Mouse (Mus musculus): ENCODE measurements at regions not wholly inside any gene's neighbourhood (a gene's known extent, or its start where the extent isn't known, plus 50 kb on each side); places are given as distances from the start of the nearest gene placed in this dataset.

DNA sequence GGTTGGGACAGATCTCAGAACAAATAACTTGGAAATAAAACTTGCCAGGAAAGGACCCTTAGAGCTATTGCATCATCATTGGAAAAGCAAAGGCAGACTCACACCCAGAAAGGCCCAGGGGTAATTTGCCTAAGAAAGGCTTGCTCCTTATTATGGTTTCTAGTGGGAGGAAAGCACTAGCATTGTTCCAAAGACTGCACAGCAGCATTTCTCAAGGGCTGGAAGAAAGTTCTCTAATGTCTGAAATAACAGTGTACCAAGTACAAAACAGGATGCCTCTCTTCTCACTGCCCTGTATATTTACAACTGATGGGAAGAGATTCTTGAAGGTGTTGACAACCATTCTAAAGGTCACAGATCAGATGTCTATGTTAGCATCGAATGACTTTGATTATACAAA lies 713.4 kb upstream of the Nrsn1 start:
- H3K4me1 ChIP-seq (replicated peaks) = no peaks in the 10 kb centered on the region
- WGBS = 86% methylated on average over 1 of the region's 1 CpGs
- ATAC-seq (ENCODE audit: insufficient number of reproducible peaks, insufficient read depth, low FRiP score, low TSS enrichment, low read depth) = no peak
- H3K4me2 ChIP-seq = no peak overlapping the region
- H3K36me3 ChIP-seq = no peaks in the 10 kb centered on the region
- H3K4me3 ChIP-seq (replicated peaks) = no peak overlapping the region
- no peak overlapping the region for H3K9ac ChIP-seq (replicated peaks)
- H3K27ac ChIP-seq = no peak overlapping the region
- no peaks in the 10 kb centered on the region for H3K27me3 ChIP-seq
- H3K9me3 ChIP-seq = no peaks in the 10 kb centered on the region

DNA sequence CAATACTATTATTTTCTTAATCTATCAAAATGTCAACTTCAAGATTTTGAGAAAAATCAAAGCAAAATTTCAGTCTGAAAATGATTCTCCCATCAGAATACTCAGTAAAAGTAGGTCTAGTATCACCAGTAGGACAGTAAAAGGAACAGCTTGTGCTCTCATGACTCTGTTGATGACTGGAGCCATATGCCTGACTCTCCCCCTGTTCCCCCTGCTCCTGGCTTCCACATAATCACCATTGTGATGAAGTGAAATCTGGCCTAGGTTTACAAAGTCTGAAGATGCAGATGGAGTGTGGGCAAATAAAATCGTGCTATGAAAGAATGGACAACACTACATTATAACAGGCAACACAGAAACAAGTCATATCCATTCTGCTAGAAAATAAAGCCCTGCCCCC lies 708.3 kb upstream of the Nrsn1 start:
- WGBS = 84% methylated on average over 1 of the region's 1 CpGs
- H3K27ac ChIP-seq = no peak overlapping the region
- no peaks in the 10 kb centered on the region for H3K27me3 ChIP-seq
- no peak overlapping the region for H3K4me3 ChIP-seq (replicated peaks)
- ATAC-seq (ENCODE audit: insufficient number of reproducible peaks, insufficient read depth, low FRiP score, low TSS enrichment, low read depth) = no peak
- H3K4me2 ChIP-seq = no peak overlapping the region
- H3K36me3 ChIP-seq = no peaks in the 10 kb centered on the region
- no peak overlapping the region for H3K9ac ChIP-seq (replicated peaks)
- no peaks in the 10 kb centered on the region for H3K9me3 ChIP-seq
- H3K4me1 ChIP-seq (replicated peaks) = no peaks in the 10 kb centered on the region

GRCm38 (mm10) chr13:25958592-25958991 lies 688.3 kb upstream of the Nrsn1 start:
- no peak for ATAC-seq (ENCODE audit: insufficient number of reproducible peaks, insufficient read depth, low FRiP score, low TSS enrichment, low read depth)
- Histone ChIP-seq H3K4me2 (no peak overlapping the region), H3K27ac (no peak overlapping the region), H3K4me3 (replicated peaks) (no peak overlapping the region), H3K9me3 (no peaks in the 10 kb centered on the region), H3K27me3 (no peaks in the 10 kb centered on the region), H3K9ac (replicated peaks) (no peak overlapping the region), H3K36me3 (no peaks in the 10 kb centered on the region), H3K4me1 (replicated peaks) (no peaks in the 10 kb centered on the region)

DNA sequence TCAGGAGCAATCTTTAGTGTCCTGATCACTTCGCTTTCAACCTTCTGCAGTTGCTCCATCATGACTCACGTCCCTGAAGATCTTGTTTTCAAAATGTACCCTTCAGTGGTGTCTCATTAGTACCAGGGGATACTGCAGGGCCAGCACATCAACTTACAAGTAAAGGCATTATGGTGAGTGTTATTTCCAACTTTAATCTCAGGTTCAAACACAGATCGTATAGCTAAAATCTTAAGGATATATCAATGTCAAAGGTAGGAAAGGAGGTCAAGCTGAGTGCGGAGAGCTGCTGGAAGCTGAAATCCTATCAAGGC lies 687.8 kb upstream of the Nrsn1 start:
- no peak for ATAC-seq (ENCODE audit: insufficient number of reproducible peaks, insufficient read depth, low FRiP score, low TSS enrichment, low read depth)
- Histone ChIP-seq H3K9ac (replicated peaks) (no peak overlapping the region), H3K27me3 (no peaks in the 10 kb centered on the region), H3K27ac (no peak overlapping the region), H3K9me3 (no peaks in the 10 kb centered on the region), H3K4me2 (no peak overlapping the region), H3K4me1 (replicated peaks) (no peaks in the 10 kb centered on the region), H3K36me3 (no peaks in the 10 kb centered on the region), H3K4me3 (replicated peaks) (no peak overlapping the region)
- 83% methylated on average over 4 of the region's 4 CpGs for WGBS

- 71% methylated on average over 4 of the region's 4 CpGs for WGBS
- Histone ChIP-seq H3K9ac (replicated peaks) (no peak overlapping the region), H3K4me1 (replicated peaks) (no peaks in the 10 kb centered on the region), H3K4me2 (no peak overlapping the region), H3K27ac (no peak overlapping the region), H3K27me3 (no peaks in the 10 kb centered on the region), H3K4me3 (replicated peaks) (no peak overlapping the region), H3K36me3 (no peaks in the 10 kb centered on the region), H3K9me3 (no peaks in the 10 kb centered on the region)
- ATAC-seq (ENCODE audit: insufficient number of reproducible peaks, insufficient read depth, low FRiP score, low TSS enrichment, low read depth) = no peak
Measured at GRCm38 (mm10) chr13:25957451-25958152, 687.3 kb upstream of the Nrsn1 start.

GRCm38 (mm10) chr13:25937631-25938030 lies 667.3 kb upstream of the Nrsn1 start:
- Histone ChIP-seq H3K9ac (replicated peaks) (no peak overlapping the region), H3K27ac (no peak overlapping the region), H3K9me3 (no peaks in the 10 kb centered on the region), H3K4me1 (replicated peaks) (peaks cover 9% of the 10 kb centered on the region), H3K4me2 (no peak overlapping the region), H3K36me3 (no peaks in the 10 kb centered on the region), H3K27me3 (no peaks in the 10 kb centered on the region), H3K4me3 (replicated peaks) (no peak overlapping the region)
- no peak for ATAC-seq (ENCODE audit: insufficient number of reproducible peaks, insufficient read depth, low FRiP score, low TSS enrichment, low read depth)
- WGBS = 81% methylated on average over 1 of the region's 1 CpGs

DNA sequence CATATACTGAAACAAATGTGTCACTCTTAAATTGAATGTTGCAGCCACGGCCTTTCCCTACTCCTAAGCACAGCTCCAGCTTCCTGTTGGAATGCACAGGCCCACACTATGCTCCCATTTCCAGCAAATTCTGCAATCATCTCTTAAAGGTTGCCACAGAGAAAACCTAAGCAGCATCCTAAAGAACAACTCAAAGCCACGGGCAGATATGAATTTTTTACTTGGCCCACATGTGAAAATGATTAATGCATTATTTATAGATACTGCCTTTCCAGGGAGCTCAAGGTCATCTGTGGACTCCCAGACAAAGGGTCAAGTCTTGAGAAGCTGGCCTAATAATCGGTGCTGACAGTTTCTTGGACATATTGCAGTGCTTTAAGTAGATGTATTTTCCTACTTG lies 663.5 kb upstream of the Nrsn1 start:
- H3K4me2 ChIP-seq = no peak overlapping the region
- H3K36me3 ChIP-seq = no peaks in the 10 kb centered on the region
- peaks cover 11% of the 10 kb centered on the region for H3K4me1 ChIP-seq (replicated peaks)
- peak overlapping the region; percentile 46; the same call in 1 of the 2 replicates for H3K27ac ChIP-seq
- 31% methylated on average over 3 of the region's 3 CpGs for WGBS
- H3K4me3 ChIP-seq (replicated peaks) = no peak overlapping the region
- H3K27me3 ChIP-seq = no peaks in the 10 kb centered on the region
- no peak overlapping the region for H3K9ac ChIP-seq (replicated peaks)
- no peaks in the 10 kb centered on the region for H3K9me3 ChIP-seq
- ATAC-seq (ENCODE audit: insufficient number of reproducible peaks, insufficient read depth, low FRiP score, low TSS enrichment, low read depth) = no peak

DNA sequence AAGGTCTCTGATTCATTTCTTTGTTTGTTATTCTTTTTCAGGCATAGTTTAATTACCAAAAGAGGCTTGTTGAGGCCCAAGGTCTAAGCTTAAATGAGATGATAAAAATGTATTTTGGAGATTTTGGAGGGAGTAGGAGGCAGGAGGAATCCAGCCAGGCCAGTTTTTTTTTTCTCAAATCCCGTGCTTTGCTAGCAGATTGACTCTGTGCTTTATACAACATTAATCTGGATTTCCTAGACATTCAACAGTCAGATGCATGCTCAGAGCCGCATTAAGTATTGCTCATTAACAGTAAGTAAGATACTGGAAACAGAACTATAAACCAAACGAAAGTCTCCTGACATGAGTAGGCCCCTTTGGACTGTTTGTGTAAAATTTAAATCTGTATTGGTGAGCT lies 662.9 kb upstream of the Nrsn1 start:
- no peak for ATAC-seq (ENCODE audit: insufficient number of reproducible peaks, insufficient read depth, low FRiP score, low TSS enrichment, low read depth)
- peak overlapping the region; percentile 46; the same call in 1 of the 2 replicates for H3K27ac ChIP-seq
- H3K36me3 ChIP-seq = no peaks in the 10 kb centered on the region
- 34% methylated on average over 3 of the region's 3 CpGs for WGBS
- H3K9me3 ChIP-seq = no peaks in the 10 kb centered on the region
- H3K4me2 ChIP-seq = no peak overlapping the region
- H3K4me1 ChIP-seq (replicated peaks) = peaks cover 11% of the 10 kb centered on the region
- H3K4me3 ChIP-seq (replicated peaks) = no peak overlapping the region
- H3K27me3 ChIP-seq = no peaks in the 10 kb centered on the region
- H3K9ac ChIP-seq (replicated peaks) = no peak overlapping the region

DNA sequence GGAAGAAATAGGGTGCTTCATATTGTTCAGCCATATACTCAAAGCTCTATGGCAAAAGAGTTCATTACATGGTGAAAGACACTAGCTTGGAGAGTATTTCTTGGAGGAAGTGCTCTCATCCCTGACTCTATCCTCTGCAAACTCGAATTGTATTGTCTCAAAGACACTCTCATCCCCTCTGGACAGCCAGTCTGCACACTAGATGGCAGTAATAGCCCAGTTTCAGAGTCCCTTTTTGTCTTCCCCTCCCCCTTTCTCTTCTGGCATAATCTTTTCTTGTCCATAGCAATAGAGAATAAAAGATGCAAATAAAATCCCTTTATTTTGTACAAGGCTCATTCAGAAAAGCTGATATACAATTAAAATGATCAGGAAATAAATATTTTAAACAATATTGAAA lies 662.5 kb upstream of the Nrsn1 start:
- Histone ChIP-seq H3K9ac (replicated peaks) (no peak overlapping the region), H3K9me3 (no peaks in the 10 kb centered on the region), H3K4me2 (no peak overlapping the region), H3K4me1 (replicated peaks) (peaks cover 11% of the 10 kb centered on the region), H3K4me3 (replicated peaks) (no peak overlapping the region), H3K36me3 (no peaks in the 10 kb centered on the region), H3K27me3 (no peaks in the 10 kb centered on the region), H3K27ac (no peak overlapping the region; the same call in 1 of the 2 replicates)
- WGBS = 6% methylated on average over 1 of the region's 1 CpGs
- ATAC-seq (ENCODE audit: insufficient number of reproducible peaks, insufficient read depth, low FRiP score, low TSS enrichment, low read depth) = no peak

DNA sequence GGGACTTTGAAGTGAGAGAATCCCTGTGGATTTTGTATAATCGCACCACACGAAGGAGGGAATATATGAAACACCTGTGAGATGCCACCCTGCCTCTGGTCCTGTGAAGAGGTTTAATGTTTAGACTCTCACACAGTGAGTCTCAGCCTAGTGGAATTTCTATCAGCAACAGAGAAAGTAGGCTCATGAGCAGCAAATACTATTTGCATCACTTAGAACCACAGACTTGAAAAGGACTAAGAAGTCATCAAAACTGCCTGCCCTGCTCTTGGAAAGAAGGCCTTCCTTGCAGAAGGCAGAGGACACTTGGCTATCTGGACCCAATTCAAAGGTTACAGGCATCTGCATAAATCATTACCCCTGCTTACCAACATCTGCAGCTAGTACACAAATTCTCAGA lies 662.1 kb upstream of the Nrsn1 start:
- Histone ChIP-seq H3K9ac (replicated peaks) (no peak overlapping the region), H3K4me3 (replicated peaks) (no peak overlapping the region), H3K9me3 (no peaks in the 10 kb centered on the region), H3K27ac (peak overlapping the region; percentile 12; the same call in 1 of the 2 replicates), H3K36me3 (no peaks in the 10 kb centered on the region), H3K4me1 (replicated peaks) (peaks cover 11% of the 10 kb centered on the region), H3K4me2 (no peak overlapping the region), H3K27me3 (no peaks in the 10 kb centered on the region)
- WGBS = 38% methylated on average over 2 of the region's 2 CpGs
- ATAC-seq (ENCODE audit: insufficient number of reproducible peaks, insufficient read depth, low FRiP score, low TSS enrichment, low read depth) = no peak

DNA sequence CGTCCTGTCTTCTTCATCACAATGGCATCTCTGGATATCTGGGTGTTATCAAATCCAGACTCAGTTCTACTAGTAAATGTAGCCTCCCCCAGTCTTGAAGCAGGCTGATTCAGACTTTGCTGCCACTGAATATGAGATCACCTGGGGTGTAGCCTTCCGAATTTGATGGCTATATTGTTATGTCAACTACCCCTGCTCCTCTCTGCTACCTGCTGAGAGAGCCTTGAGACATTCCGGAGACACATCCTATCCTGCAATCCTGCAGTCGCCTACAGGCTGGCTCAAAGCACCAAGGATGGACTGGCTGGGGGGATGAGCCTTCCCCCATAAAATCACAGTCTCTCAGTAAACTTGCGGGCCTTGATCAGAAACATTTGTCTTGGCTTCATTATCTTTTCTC lies 655.4 kb upstream of the Nrsn1 start:
- H3K4me3 ChIP-seq (replicated peaks) = no peak overlapping the region

GRCm38 (mm10) chr13:25899871-25900270 lies 629.6 kb upstream of the Nrsn1 start:
- H3K4me1 ChIP-seq (replicated peaks) = no peaks in the 10 kb centered on the region
- no peaks in the 10 kb centered on the region for H3K36me3 ChIP-seq
- H3K9ac ChIP-seq (replicated peaks) = no peak overlapping the region
- no peak overlapping the region for H3K4me2 ChIP-seq
- no peak for ATAC-seq (ENCODE audit: insufficient number of reproducible peaks, insufficient read depth, low FRiP score, low TSS enrichment, low read depth)
- H3K27me3 ChIP-seq = no peaks in the 10 kb centered on the region
- WGBS = 88% methylated on average over 5 of the region's 5 CpGs
- no peaks in the 10 kb centered on the region for H3K9me3 ChIP-seq
- H3K4me3 ChIP-seq (replicated peaks) = no peak overlapping the region
- no peak overlapping the region for H3K27ac ChIP-seq

More for the DNA sequence above, 655.4 kb upstream of the Nrsn1 start:
- Histone ChIP-seq H3K27ac (no peak overlapping the region), H3K36me3 (no peaks in the 10 kb centered on the region), H3K9me3 (no peaks in the 10 kb centered on the region), H3K9ac (replicated peaks) (no peak overlapping the region), H3K4me1 (replicated peaks) (no peaks in the 10 kb centered on the region), H3K4me2 (no peak overlapping the region), H3K27me3 (no peaks in the 10 kb centered on the region)
- ATAC-seq (ENCODE audit: insufficient number of reproducible peaks, insufficient read depth, low FRiP score, low TSS enrichment, low read depth) = no peak
- WGBS = 79% methylated on average over 5 of the region's 5 CpGs
